Comparison of ENCODE assay signal across 21 mouse cellular contexts in genomic region chr5:66521250-66521649, GRCm38 (mm10).
DNase-seq lines count a peak whose midpoint lies in the region; ATAC-seq and TF ChIP-seq lines count a peak whose summit lies in the region.
"Had no signal": no experiment of that assay in that cellular context is flagged by ENCODE, and none has a peak within 500 bp of the region (broad histone marks: within the 10 kb centered on the region; RNA-seq: fewer than 3 reads in every experiment).

No protein-coding gene starts in this region.

- 71% methylated on average over 2 of the region's 2 CpGs for WGBS in forebrain, embryonic 13.5 days
- 64% methylated on average over 2 of the region's 2 CpGs for WGBS in forebrain, embryonic 15.5 days
- WGBS in forebrain, postnatal 0 days = 58% methylated on average over 2 of the region's 2 CpGs
- 88% methylated on average over 2 of the region's 2 CpGs for WGBS in forebrain, embryonic 10.5 days
- 46% methylated on average over 2 of the region's 2 CpGs for WGBS in midbrain, embryonic 16.5 days
- WGBS in midbrain, embryonic 14.5 days = 52% methylated on average over 2 of the region's 2 CpGs

- no peak for TF ChIP-seq CTCF in forebrain, postnatal 0 days (IDR thresholded peaks at IDR 0.05; ENCODE audit: low read depth)

- peaks cover 15% of the 10 kb centered on the region; the same call in 1 of the 2 replicates for H3K4me1 ChIP-seq in forebrain, embryonic 13.5 days
- H3K4me1 ChIP-seq in forebrain, embryonic 15.5 days = peaks cover 3% of the 10 kb centered on the region; the same call in 1 of the 2 replicates
- no peaks in the 10 kb centered on the region for H3K4me1 ChIP-seq in forebrain, postnatal 0 days (ENCODE audit: insufficient read depth)
- peaks cover 26% of the 10 kb centered on the region for H3K4me1 ChIP-seq in forebrain, embryonic 10.5 days
- H3K4me1 ChIP-seq in midbrain, embryonic 16.5 days (ENCODE audit: control insufficient read depth, insufficient read depth, low read length) = peaks cover 11% of the 10 kb centered on the region
- peaks cover 14% of the 10 kb centered on the region; the same call in 1 of the 2 replicates for H3K4me1 ChIP-seq in midbrain, embryonic 14.5 days (ENCODE audit: control insufficient read depth, insufficient read depth, low read length)

- ATAC-seq in forebrain, embryonic 13.5 days = 0 out of 2 replicates have a peak, but pooled peaks have one; percentile 61
- ATAC-seq in forebrain, embryonic 15.5 days (replicated peaks) = no peak
- ATAC-seq in forebrain, postnatal 0 days = peak; percentile 88; the same call in 1 of the 2 replicates
- peak; percentile 49; the same call in 1 of the 2 replicates for ATAC-seq in midbrain, embryonic 16.5 days
- ATAC-seq in midbrain, embryonic 14.5 days (ENCODE audit: low FRiP score, low TSS enrichment) = no peak
- ATAC-seq: CD4-positive, CD25-positive, alpha-beta regulatory T cell, adult 4 months had no signal

- H3K36me3 ChIP-seq in forebrain, embryonic 13.5 days (ENCODE audit: poor library complexity, severe bottlenecking) = no peaks in the 10 kb centered on the region
- no peaks in the 10 kb centered on the region for H3K36me3 ChIP-seq in forebrain, embryonic 15.5 days
- H3K36me3 ChIP-seq in forebrain, postnatal 0 days (ENCODE audit: insufficient read depth) = no peaks in the 10 kb centered on the region
- H3K36me3 ChIP-seq in forebrain, embryonic 10.5 days (replicated peaks) = no peaks in the 10 kb centered on the region
- no peaks in the 10 kb centered on the region for H3K36me3 ChIP-seq in midbrain, embryonic 16.5 days (ENCODE audit: control insufficient read depth, insufficient read depth, low read length)
- H3K36me3 ChIP-seq in midbrain, embryonic 14.5 days (ENCODE audit: control insufficient read depth, insufficient read depth, low read length) = no peaks in the 10 kb centered on the region
- H3K36me3 ChIP-seq: embryonic facial prominence, embryonic 13.5 days; embryonic facial prominence, embryonic 15.5 days had no signal

- no peaks in the 10 kb centered on the region for H3K27me3 ChIP-seq in forebrain, embryonic 13.5 days
- no peaks in the 10 kb centered on the region for H3K27me3 ChIP-seq in forebrain, embryonic 15.5 days
- H3K27me3 ChIP-seq in forebrain, postnatal 0 days (ENCODE audit: insufficient read depth, low read length) = no peaks in the 10 kb centered on the region
- no peaks in the 10 kb centered on the region for H3K27me3 ChIP-seq in forebrain, embryonic 10.5 days (ENCODE audit: poor library complexity, severe bottlenecking)
- no peaks in the 10 kb centered on the region for H3K27me3 ChIP-seq in midbrain, embryonic 16.5 days (ENCODE audit: control insufficient read depth, insufficient read depth, low read depth, low read length)
- no peaks in the 10 kb centered on the region for H3K27me3 ChIP-seq in midbrain, embryonic 14.5 days (ENCODE audit: control insufficient read depth, insufficient read depth, low read length)
- H3K27me3 ChIP-seq: embryonic facial prominence, embryonic 13.5 days; embryonic facial prominence, embryonic 15.5 days had no signal

- no peaks in the 10 kb centered on the region for H3K9me3 ChIP-seq in forebrain, embryonic 13.5 days (replicated peaks)
- H3K9me3 ChIP-seq in forebrain, embryonic 15.5 days = no peaks in the 10 kb centered on the region
- H3K9me3 ChIP-seq in forebrain, postnatal 0 days (ENCODE audit: low read length) = no peaks in the 10 kb centered on the region
- no peaks in the 10 kb centered on the region for H3K9me3 ChIP-seq in forebrain, embryonic 10.5 days
- H3K9me3 ChIP-seq in midbrain, embryonic 16.5 days (replicated peaks; ENCODE audit: control insufficient read depth, low read length, poor library complexity, severe bottlenecking) = no peaks in the 10 kb centered on the region
- no peaks in the 10 kb centered on the region for H3K9me3 ChIP-seq in midbrain, embryonic 14.5 days (ENCODE audit: control insufficient read depth, low read length)
- H3K9me3 ChIP-seq: embryonic facial prominence, embryonic 13.5 days; embryonic facial prominence, embryonic 15.5 days had no signal

- H3K9ac ChIP-seq in forebrain, embryonic 13.5 days = no peak overlapping the region
- no peak overlapping the region for H3K9ac ChIP-seq in forebrain, embryonic 15.5 days (replicated peaks)
- H3K9ac ChIP-seq in forebrain, postnatal 0 days = no peak overlapping the region
- H3K9ac ChIP-seq in midbrain, embryonic 16.5 days (ENCODE audit: low read depth, low read length) = no peak overlapping the region
- no peak overlapping the region for H3K9ac ChIP-seq in midbrain, embryonic 14.5 days (replicated peaks; ENCODE audit: low read length)
- H3K9ac ChIP-seq: embryonic facial prominence, embryonic 13.5 days; embryonic facial prominence, embryonic 15.5 days had no signal

- H3K27ac ChIP-seq in forebrain, embryonic 13.5 days = no peak overlapping the region
- H3K27ac ChIP-seq in forebrain, embryonic 15.5 days (replicated peaks) = no peak overlapping the region
- H3K27ac ChIP-seq in forebrain, postnatal 0 days (ENCODE audit: low read depth, low read length) = no peak overlapping the region
- H3K27ac ChIP-seq in forebrain, embryonic 10.5 days = no peak overlapping the region
- no peak overlapping the region for H3K27ac ChIP-seq in midbrain, embryonic 16.5 days (ENCODE audit: low read length)
- H3K27ac ChIP-seq in midbrain, embryonic 14.5 days (replicated peaks; ENCODE audit: low read depth, low read length) = no peak overlapping the region
- H3K27ac ChIP-seq: embryonic facial prominence, embryonic 13.5 days; embryonic facial prominence, embryonic 15.5 days had no signal

- no peak overlapping the region for H3K4me3 ChIP-seq in forebrain, embryonic 13.5 days
- H3K4me3 ChIP-seq in forebrain, embryonic 15.5 days = no peak overlapping the region
- no peak overlapping the region for H3K4me3 ChIP-seq in forebrain, postnatal 0 days (ENCODE audit: low read depth, low read length)
- H3K4me3 ChIP-seq in forebrain, embryonic 10.5 days = no peak overlapping the region
- H3K4me3 ChIP-seq in midbrain, embryonic 16.5 days (ENCODE audit: low read depth, low read length) = no peak overlapping the region
- H3K4me3 ChIP-seq in midbrain, embryonic 14.5 days (replicated peaks; ENCODE audit: low read depth, low read length) = no peak overlapping the region
- H3K4me3 ChIP-seq: embryonic facial prominence, embryonic 13.5 days; embryonic facial prominence, embryonic 15.5 days; erythroblast, embryonic 14.5 days had no signal

- no peak overlapping the region for H3K4me2 ChIP-seq in forebrain, embryonic 13.5 days
- no peak overlapping the region for H3K4me2 ChIP-seq in forebrain, embryonic 15.5 days (replicated peaks)
- H3K4me2 ChIP-seq in forebrain, postnatal 0 days (ENCODE audit: low read depth) = no peak overlapping the region
- no peak overlapping the region for H3K4me2 ChIP-seq in midbrain, embryonic 16.5 days (ENCODE audit: low read length)
- H3K4me2 ChIP-seq in midbrain, embryonic 14.5 days (ENCODE audit: low read length) = no peak overlapping the region
- H3K4me2 ChIP-seq: embryonic facial prominence, embryonic 13.5 days; embryonic facial prominence, embryonic 15.5 days had no signal

- no peak for DNase-seq in forebrain, postnatal 0 days
- DNase-seq in forebrain, embryonic 10.5 days (ENCODE audit: extremely low spot score, low spot score) = no peak
- no peak for DNase-seq in midbrain, embryonic 14.5 days
- DNase-seq: adrenal gland, adult 2 months; adrenal gland, postnatal 10 days; adrenal gland, postnatal 25 days; B cell, adult 2 months; cerebellum, adult 11 months; cerebellum, adult 18-20 months; cerebellum, adult 8-10 months; cerebellum, adult 9-11 months; cerebellum, postnatal 14 days; cerebellum, postnatal 36 days; embryo, embryonic 11 days had no signal

Comparison
In these comparisons a context has a peak if more than half of its experiments do, and no peak if none do; other contexts are left out.
1. ATAC-seq: peak in forebrain, embryonic 13.5 days (single experiment), forebrain, postnatal 0 days (single experiment) and midbrain, embryonic 16.5 days (single experiment); none in forebrain, embryonic 15.5 days (single experiment) and midbrain, embryonic 14.5 days (single experiment).